Mouse (Mus musculus) forebrain, embryonic 16.5 days (tissue): Measurements from ENCODE around the gene Abhd12. TPM values are rescaled to one million over a fixed set of nuclear protein-coding genes. Genes with fewer than 3 reads are reported as not detected.

Source experiments
- ATAC-seq: fragments of 200-750 bp; cut with Nextera tagmentation; 2 replicates; pipeline ENCODE4 v1.8.0; 2017; ENCODE audit warnings: mild to moderate bottlenecking, moderate library complexity
- H3K27ac ChIP-seq: fragments of 300-500 bp; sonication (generic); 2 replicates; pipeline ENCODE4 v1.5.1; 2014; ENCODE audit warnings: low read length, control low read depth
- H3K27me3 ChIP-seq: fragments of 300-500 bp; sonication (generic); replicated peaks from 2 replicates; pipeline ENCODE4 v1.6.1; 2014; ENCODE audit warnings: low read length; ENCODE audit not compliant: control insufficient read depth, insufficient read depth
- H3K36me3 ChIP-seq: fragments of 300-500 bp; sonication (generic); 2 replicates; pipeline ENCODE4 v1.6.1; 2014; ENCODE audit not compliant: control insufficient read depth, insufficient read depth
- H3K4me1 ChIP-seq: fragments of 300-500 bp; sonication (generic); replicated peaks from 2 replicates; pipeline ENCODE4 v1.6.1; 2014; ENCODE audit warnings: low read length; ENCODE audit not compliant: control insufficient read depth, insufficient read depth
- H3K4me2 ChIP-seq: fragments of 300-500 bp; sonication (generic); 2 replicates; pipeline ENCODE4 v1.6.1; 2014; ENCODE audit warnings: mild to moderate bottlenecking, low read length, control low read depth
- H3K4me3 ChIP-seq: fragments of 300-500 bp; sonication (generic); replicated peaks from 2 replicates; pipeline ENCODE4 v1.5.1; 2014; ENCODE audit warnings: mild to moderate bottlenecking, low read length, control low read depth
- H3K9ac ChIP-seq: fragments of 300-500 bp; sonication (generic); replicated peaks from 2 replicates; pipeline ENCODE4 v1.6.1; 2014; ENCODE audit warnings: low read depth, low read length, control low read depth
- H3K9me3 ChIP-seq: fragments of 300-500 bp; sonication (generic); 2 replicates; pipeline ENCODE4 v1.6.1; 2016; ENCODE audit warnings: low read length; ENCODE audit not compliant: control insufficient read depth
- WGBS: fragments of 180-500 bp; shearing (Covaris S2); extraction: QIAGEN DNeasy Blood & Tissue Kit; methylation state at CpG from one replicate; pipeline ENCODE4 v1.1.7; 2014; 5-methylcytosine and 5-hydroxymethylcytosine counted together
- polyA plus RNA-seq: library from polyadenylated mRNA; unstranded; fragments of >200 nt; fragmentation: Nextera tagmentation; extraction: Ambion mirVana; gene quantifications from 2 replicates; pipeline ENCODE4 v1.2.1, GENCODE M21; 2015

Abhd12 gene
- polyA plus RNA-seq, 1 experiment from 2014 or later: 115 TPM

DNA sequence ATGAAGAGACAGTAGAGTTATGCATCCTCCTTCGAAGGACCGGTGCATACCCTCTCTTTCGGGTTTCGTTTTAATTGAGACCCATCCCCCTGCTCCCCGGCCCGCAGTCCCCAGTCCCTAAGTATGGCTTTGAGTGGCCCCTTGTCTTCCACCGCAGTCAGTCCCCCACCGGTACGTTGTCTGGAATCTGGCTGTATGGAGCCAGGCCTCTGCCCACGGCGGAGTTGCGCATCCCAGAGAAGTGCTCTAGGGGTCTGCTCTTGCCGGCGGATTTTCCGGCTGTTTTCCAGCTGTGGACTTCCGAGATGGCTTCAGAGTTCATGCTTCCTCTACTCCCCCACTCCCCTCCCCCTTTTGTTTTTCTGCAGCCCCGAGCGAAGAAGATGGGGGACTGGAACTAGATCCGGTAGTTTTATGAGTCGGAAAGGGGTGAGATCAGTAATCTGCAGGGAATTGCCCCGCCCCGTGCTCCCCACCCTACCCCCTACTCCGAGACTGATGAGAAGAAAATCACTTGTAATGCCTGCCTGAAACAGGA is 117.2 kb downstream of the Abhd12 start:
- H3K4me2 ChIP-seq: peak overlapping the region; percentile 88
- peaks cover 26% of the 10 kb centered on the region for H3K4me1 ChIP-seq
- peak overlapping the region; percentile 33; the same call in 1 of the 2 replicates for H3K27ac ChIP-seq
- H3K9me3 ChIP-seq: no peaks in the 10 kb centered on the region
- H3K9ac ChIP-seq: peak overlapping the region; percentile 82
- peaks cover 5% of the 10 kb centered on the region; the same call in 1 of the 2 replicates for H3K27me3 ChIP-seq
- H3K4me3 ChIP-seq: peak overlapping the region; percentile 86
- peak; percentile 47 for ATAC-seq
- under 1% methylated on average over 23 of the region's 23 CpGs for WGBS
- no peaks in the 10 kb centered on the region for H3K36me3 ChIP-seq

DNA sequence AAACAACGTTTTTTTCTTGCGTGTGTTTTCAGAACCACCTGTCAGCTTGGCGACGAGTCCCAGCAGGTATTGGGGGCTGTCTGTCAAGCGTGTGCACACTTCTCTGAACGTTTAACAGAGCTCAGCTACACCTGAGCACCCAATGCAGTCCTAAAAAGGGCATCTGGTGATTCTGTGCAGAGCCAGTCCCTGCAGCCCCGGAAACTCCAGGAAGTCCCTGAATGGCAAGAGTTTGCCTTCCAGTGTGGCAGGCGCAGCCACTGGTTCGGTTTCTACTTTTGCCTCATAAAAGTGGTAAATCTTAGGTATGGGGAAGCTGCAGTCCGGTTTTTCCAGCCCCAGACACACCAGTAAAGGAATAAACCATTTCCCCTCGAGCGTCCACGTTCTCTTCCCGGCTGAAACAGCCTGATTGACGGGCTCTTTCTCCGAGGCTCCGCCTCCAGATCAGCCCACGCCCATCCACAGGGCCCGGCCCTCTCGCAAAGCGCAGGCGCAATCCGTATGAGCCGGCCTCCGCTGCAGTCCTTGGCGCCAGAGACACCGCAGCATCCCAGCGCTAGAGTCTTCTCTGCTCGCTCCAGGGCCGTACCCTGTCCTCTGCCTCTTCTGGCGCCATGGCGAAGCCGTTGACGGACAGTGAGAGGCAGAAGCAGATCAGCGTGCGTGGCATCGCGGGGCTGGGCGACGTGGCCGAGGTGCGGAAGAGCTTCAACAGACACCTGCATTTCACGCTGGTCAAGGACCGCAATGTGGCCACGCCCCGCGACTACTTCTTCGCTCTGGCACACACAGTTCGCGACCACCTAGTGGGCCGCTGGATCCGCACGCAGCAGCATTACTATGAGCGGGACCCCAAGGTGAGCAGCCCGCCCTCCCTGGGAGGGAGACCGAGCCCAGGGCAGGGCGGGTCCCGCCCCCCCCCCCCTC is 118.0 kb downstream of the Abhd12 start, which contains the start of gene Pygb:
Pygb (plus strand) TSS at position 485 of the 930 bp plus-strand sequence.
- peaks cover 26% of the 10 kb centered on the region for H3K4me1 ChIP-seq
- peaks cover 5% of the 10 kb centered on the region; the same call in 1 of the 2 replicates for H3K27me3 ChIP-seq
- peak; percentile 98 for ATAC-seq
- WGBS: 2% methylated on average over 58 of the region's 58 CpGs
- peak within 1 kb of the TSS; percentile 68 for H3K27ac ChIP-seq
- H3K9me3 ChIP-seq: no peaks in the 10 kb centered on the region
- H3K9ac ChIP-seq: peak within 1 kb of the TSS; percentile 82
- no peaks in the 10 kb centered on the region for H3K36me3 ChIP-seq
- peak within 1 kb of the TSS; percentile 86 for H3K4me3 ChIP-seq
- peak within 1 kb of the TSS; percentile 88 for H3K4me2 ChIP-seq

DNA sequence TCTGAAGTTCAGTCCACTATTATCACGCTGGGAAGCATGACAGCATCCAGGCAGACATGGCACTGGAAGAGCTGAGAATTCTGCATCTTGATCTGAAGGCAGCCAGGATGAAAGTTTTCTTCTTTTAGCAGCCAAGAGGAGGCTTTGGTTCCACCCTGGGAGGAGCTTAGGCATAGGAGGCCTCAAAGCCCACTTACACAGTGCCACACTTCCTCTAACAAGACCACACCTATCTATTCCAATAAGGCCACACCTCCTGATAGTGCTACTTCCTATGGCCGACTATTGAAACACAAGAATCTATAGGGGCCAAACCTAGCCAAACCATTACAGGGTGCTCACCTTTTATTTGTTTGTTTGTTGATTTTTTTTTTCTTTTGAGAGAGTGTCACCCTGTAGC is 121.7 kb downstream of the Abhd12 start:
- H3K27me3 ChIP-seq: peaks cover 5% of the 10 kb centered on the region; the same call in 1 of the 2 replicates
- no peak overlapping the region for H3K4me3 ChIP-seq
- no peak overlapping the region for H3K4me2 ChIP-seq
- no peak for ATAC-seq
- no peak overlapping the region for H3K9ac ChIP-seq
- H3K9me3 ChIP-seq: no peaks in the 10 kb centered on the region
- H3K36me3 ChIP-seq: no peaks in the 10 kb centered on the region
- peaks cover 9% of the 10 kb centered on the region for H3K4me1 ChIP-seq
- no peak overlapping the region for H3K27ac ChIP-seq
- WGBS: 73% methylated on average over 2 of the region's 2 CpGs

Other genes starting within 250 kb of the Abhd12 start
- 21.9 and 22.2 TPM in 2 replicates for gene Acss1, start 236.2 kb downstream of the Abhd12 start, polyA plus RNA-seq
- gene Vsx1, start 215.4 kb downstream of the Abhd12 start, polyA plus RNA-seq: not detected in 2 replicates
- gene Entpd6, start 155.7 kb downstream of the Abhd12 start, polyA plus RNA-seq: 51.4 and 62.3 TPM in 2 replicates
- gene Pygb, start 118.0 kb downstream of the Abhd12 start, polyA plus RNA-seq: 102 and 110 TPM in 2 replicates
- 24.2 and 28.6 TPM in 2 replicates for gene Gins1, start 659 bp upstream of the Abhd12 start, polyA plus RNA-seq
- 12.0 and 12.8 TPM in 2 replicates for gene Ninl, start 134.6 kb upstream of the Abhd12 start, polyA plus RNA-seq
- gene Nanp, start 134.7 kb upstream of the Abhd12 start, polyA plus RNA-seq: 28.3 and 35.4 TPM in 2 replicates
- not detected in 2 replicates for gene Gm14151, start 187.6 kb upstream of the Abhd12 start, polyA plus RNA-seq
- gene Gm14147, start 193.5 kb upstream of the Abhd12 start, polyA plus RNA-seq: not detected in 2 replicates